Mouse (Mus musculus): ENCODE measurements at regions not wholly inside any gene's neighbourhood (a gene's known extent, or its start where the extent isn't known, plus 50 kb on each side); places are given as distances from the start of the nearest gene placed in this dataset.

- no peak for DNase-seq (ENCODE audit: low read depth, low spot score)
Measured at GRCm38 (mm10) chr7:113154066-113154465, 53.2 kb upstream of the Arntl start.

- DNase-seq (ENCODE audit: low read depth, low spot score): no peak
Measured at GRCm38 (mm10) chr7:113156366-113156765, 50.9 kb upstream of the Arntl start.

GRCm38 (mm10) chr7:113156861-113157747 is 50.2 kb upstream of the Arntl start:
- no peak for DNase-seq (ENCODE audit: low read depth, low spot score)
